Mouse (Mus musculus) myocyte (in vitro differentiated cells): ENCODE measurements around the gene Ptprj.
"Not testable (repeated sequence)": the region's sequence is repeated elsewhere in the genome, so short reads cannot be mapped to it uniquely, and the experiment has no call there.

Experiments used
- MAX ChIP-seq: IDR thresholded peaks from one replicate; pipeline ENCODE4 v1.6.1; 2011; ENCODE audit warnings: low read depth, mild to moderate bottlenecking, control low read depth
- MYOG ChIP-seq, 3 experiments: IDR thresholded peaks; one replicate each; pipeline ENCODE4 v1.6.1; 2011; ENCODE audit warnings: control low read depth in 2 of 3, low read depth in 2 of 3, mild to moderate bottlenecking in 2 of 3; ENCODE audit not compliant: insufficient read length in 2 of 3, control insufficient read depth in 1 of 3, insufficient read depth in 1 of 3
- POLR2A ChIP-seq: IDR thresholded peaks from one replicate; pipeline ENCODE4 v1.6.1; 2011; ENCODE audit warnings: low read depth, mild to moderate bottlenecking, control low read depth, moderate library complexity; ENCODE audit not compliant: insufficient read length
- POLR2AphosphoS2 ChIP-seq: IDR thresholded peaks from one replicate; pipeline ENCODE4 v1.6.1; 2011; ENCODE audit warnings: low read depth, control low read depth; ENCODE audit not compliant: insufficient read length
- TCF12 ChIP-seq: IDR thresholded peaks from one replicate; pipeline ENCODE4 v1.6.1; 2011; ENCODE audit warnings: mild to moderate bottlenecking, control low read depth; ENCODE audit not compliant: poor library complexity, insufficient read depth, severe bottlenecking
- TCF3 ChIP-seq: IDR thresholded peaks from one replicate; pipeline ENCODE4 v1.6.1; 2011; ENCODE audit warnings: low read depth, control low read depth; ENCODE audit not compliant: insufficient read length
- USF1 ChIP-seq: IDR thresholded peaks from one replicate; pipeline ENCODE4 v1.6.1; 2011; ENCODE audit warnings: low read depth, mild to moderate bottlenecking, control low read depth, moderate library complexity

GRCm38 (mm10) chr2:90428988-90429717 lies 151.3 kb downstream of the Ptprj start:
- TF ChIP-seq USF1; POLR2A; MYOG (IDR thresholded peaks at IDR 0.05; ENCODE audit: control insufficient read depth in 1 of 3, insufficient read depth in 1 of 3, insufficient read length in 2 of 3, low read depth in 2 of 3); POLR2AphosphoS2; TCF12; MAX; TCF3: not testable (repeated sequence)
